Mouse (Mus musculus) bone marrow macrophage, adult 2 months (primary cell): Measurements from ENCODE around the gene Krtap5-5. TPM values are rescaled to one million over a fixed set of nuclear protein-coding genes. Genes with fewer than 3 reads are reported as not detected.
"Not testable (repeated sequence)": the region's sequence is repeated elsewhere in the genome, so short reads cannot be mapped to it uniquely, and the experiment has no call there.

Experiments used
- H3K27ac ChIP-seq: 2 replicates; pipeline ENCODE4 v1.5.1; 2012; ENCODE audit warnings: low read depth, low read length; ENCODE audit not compliant: insufficient read depth
- H3K4me1 ChIP-seq: 2 replicates; pipeline ENCODE4 v1.6.1; 2012; ENCODE audit warnings: low read length; ENCODE audit not compliant: control insufficient read depth, insufficient read depth
- H3K4me3 ChIP-seq: 2 replicates; pipeline ENCODE4 v1.5.1; 2012; ENCODE audit warnings: mild to moderate bottlenecking, low read length, moderate library complexity; ENCODE audit not compliant: insufficient read depth
- CTCF ChIP-seq: IDR thresholded peaks from 2 replicates; pipeline ENCODE4 v1.5.1; 2012; ENCODE audit warnings: low read depth, mild to moderate bottlenecking, low read length, moderate library complexity
- POLR2A ChIP-seq: IDR thresholded peaks from 2 replicates; pipeline ENCODE4 v1.6.1; 2012; ENCODE audit warnings: mild to moderate bottlenecking, low read depth, low read length, borderline replicate concordance
- polyA plus RNA-seq: library from polyadenylated mRNA; stranded (reverse); fragments of >200 nt; gene quantifications from 2 replicates; pipeline ENCODE4 v1.2.4, GENCODE M21; 2012; ENCODE audit not compliant: missing spikeins, insufficient read depth, insufficient read length

Krtap5-5 gene
- polyA plus RNA-seq, 1 experiment = not detected

- no peak for TF ChIP-seq POLR2A
- no peak for TF ChIP-seq CTCF
- no peak within 1 kb of the TSS for H3K27ac ChIP-seq
- no peaks in the 10 kb centered on the region for H3K4me1 ChIP-seq
- no peak within 1 kb of the TSS for H3K4me3 ChIP-seq
Measured at GRCm38 (mm10) chr7:142211559-142211958, 18.2 kb downstream of the Krtap5-5 start, which contains the start of gene Gm7579. TSS of gene Gm7579 (plus strand) at chr7:142211859.

DNA sequence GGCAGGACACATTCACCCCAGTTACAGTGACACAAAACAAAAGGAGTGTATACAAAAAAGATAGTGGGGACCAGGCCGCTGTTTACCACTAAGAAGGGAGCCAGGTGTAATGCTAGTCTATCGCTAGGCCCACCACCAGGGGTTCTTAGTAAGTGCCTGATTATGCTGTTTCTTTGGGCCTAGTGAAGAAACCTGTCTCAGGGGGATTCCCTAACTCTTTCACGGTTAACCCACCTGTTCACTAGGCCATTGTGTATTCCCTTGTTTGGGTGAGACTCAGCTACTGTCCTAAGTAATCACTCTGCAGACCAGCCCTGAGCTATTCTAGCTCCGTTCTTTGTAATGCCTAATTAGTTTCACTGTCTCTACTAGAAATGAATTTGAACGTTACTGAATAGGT is 22.9 kb downstream of the Krtap5-5 start:
- not testable (repeated sequence) for H3K27ac ChIP-seq, H3K4me1 ChIP-seq, H3K4me3 ChIP-seq

DNA sequence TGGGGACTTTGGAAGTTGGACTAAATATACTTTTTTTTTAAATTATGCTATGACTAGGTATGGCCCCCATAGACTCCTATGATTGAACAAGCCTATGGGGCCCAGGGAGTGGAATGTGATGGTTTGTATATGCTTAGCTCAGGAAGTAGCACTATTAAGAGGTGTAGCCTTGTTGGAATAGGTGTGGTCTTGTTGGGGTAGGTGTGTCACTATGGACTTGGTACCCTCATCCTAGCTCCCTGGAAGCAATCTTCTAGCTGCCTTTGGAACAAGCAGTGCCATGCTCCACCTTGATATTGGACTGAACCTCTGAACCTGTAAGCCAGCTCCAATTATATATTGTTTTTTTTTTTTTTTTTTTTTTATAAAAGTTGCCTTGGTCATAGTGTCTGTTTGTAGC is 24.3 kb downstream of the Krtap5-5 start:
- Histone ChIP-seq H3K27ac (no peak overlapping the region), H3K4me3 (no peak overlapping the region), H3K4me1 (no peaks in the 10 kb centered on the region)
- no peak for TF ChIP-seq CTCF
- no peak for TF ChIP-seq POLR2A

DNA sequence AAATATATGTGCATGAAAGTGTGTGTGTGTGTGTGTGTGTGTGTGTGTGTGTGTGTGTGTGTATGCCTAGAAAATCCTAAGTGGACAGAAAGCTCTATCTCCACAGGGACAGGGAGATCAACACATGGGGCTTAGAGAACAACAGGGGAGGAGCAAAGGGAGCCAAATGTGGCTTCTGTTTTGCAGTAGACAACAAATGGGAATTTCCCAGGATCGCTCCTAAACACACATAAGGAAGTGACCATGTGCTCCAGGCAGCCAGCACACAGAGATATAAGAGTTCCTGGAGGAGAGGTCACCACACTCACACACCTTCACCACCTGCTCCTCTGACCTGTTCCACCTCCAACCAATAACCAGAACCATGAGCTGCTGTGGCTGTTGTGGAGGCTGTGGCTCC is 28.7 kb downstream of the Krtap5-5 start, which contains the start of gene Krtap5-3:
Gene Krtap5-3 (plus strand): TSS at position 301 of the 400 bp plus-strand sequence.
- Histone ChIP-seq H3K4me3 (no peak within 1 kb of the TSS), H3K4me1 (0 out of 2 replicates have a peak, but pooled peaks cover 2% of the 10 kb centered on the region), H3K27ac (no peak within 1 kb of the TSS)
- TF ChIP-seq CTCF (no peak), POLR2A (no peak)

DNA sequence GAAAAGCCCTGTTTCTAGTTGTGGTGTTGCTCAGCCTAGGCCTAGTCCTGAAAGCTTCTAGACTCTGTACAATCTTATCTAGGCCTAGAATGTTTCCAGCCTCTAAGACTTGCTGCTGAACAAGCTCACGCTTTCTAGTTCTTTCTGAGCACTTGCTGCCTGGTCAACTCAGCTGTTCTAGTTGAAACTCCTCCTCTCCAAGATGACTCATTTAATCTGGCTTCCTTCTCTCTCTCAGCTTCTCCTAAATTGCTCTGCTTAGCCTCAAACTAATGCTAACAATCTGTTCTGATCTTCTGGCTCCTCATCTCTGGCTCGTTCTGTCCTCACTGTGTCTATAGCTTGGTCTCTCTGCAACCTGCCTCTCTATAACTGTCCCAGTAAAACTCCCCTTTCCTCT is 31.0 kb downstream of the Krtap5-5 start:
- Histone ChIP-seq H3K4me3 (no peak overlapping the region), H3K27ac (no peak overlapping the region), H3K4me1 (0 out of 2 replicates have a peak, but pooled peaks cover 2% of the 10 kb centered on the region)
- no peak for TF ChIP-seq POLR2A
- no peak for TF ChIP-seq CTCF

DNA sequence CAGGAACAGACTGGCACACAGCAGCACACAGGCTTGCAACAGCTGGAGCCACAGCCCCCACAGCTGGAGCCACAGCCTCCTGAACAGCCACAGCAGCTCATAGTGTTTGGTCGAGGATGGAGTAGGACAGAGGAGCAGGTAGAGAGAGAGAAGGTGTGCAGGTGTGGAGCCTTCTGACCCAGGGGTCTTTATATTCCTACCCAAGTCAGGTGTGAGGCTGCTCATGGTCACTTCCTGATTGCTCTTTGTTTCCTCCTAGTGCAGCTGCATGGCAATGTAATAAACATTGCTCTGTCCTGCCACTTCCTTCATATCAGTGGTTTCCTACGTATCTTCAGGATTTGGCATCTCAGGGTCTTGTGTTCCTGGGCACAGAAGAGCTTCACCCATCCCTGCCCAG is 39.5 kb downstream of the Krtap5-5 start, which contains the start of gene Gm10153:
Gene Gm10153 (minus strand): TSS at position 101 of the 400 bp plus-strand sequence.
- H3K4me1 ChIP-seq = no peaks in the 10 kb centered on the region
- TF ChIP-seq POLR2A = no peak
- no peak for TF ChIP-seq CTCF
- no peak within 1 kb of the TSS for H3K4me3 ChIP-seq
- H3K27ac ChIP-seq = no peak within 1 kb of the TSS

- no peak overlapping the region for H3K4me3 ChIP-seq
- no peaks in the 10 kb centered on the region for H3K4me1 ChIP-seq
- TF ChIP-seq POLR2A (no peak), CTCF (no peak)
- no peak overlapping the region for H3K27ac ChIP-seq
Measured at GRCm38 (mm10) chr7:142188156-142188555, 41.6 kb downstream of the Krtap5-5 start.

DNA sequence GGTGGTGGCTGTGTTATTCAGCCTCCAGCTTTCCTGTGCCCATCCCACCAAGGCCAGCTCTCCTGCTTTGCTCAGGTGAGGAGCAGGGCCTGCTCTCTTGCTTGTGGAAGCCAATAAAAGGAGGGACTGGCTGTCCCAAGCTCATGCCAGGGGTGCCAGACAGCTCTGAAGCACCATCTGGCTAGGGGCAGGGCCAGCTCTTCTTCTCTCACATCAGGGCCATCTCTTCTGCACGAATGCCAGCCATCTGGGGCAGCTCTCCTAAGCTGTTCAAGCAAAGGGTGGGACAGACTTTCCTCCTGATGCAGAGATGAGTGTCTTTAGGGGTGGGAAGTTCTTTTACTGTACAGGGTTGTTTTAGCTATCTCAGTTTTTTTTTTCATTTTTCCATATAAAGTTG is 48.8 kb downstream of the Krtap5-5 start:
- no peaks in the 10 kb centered on the region for H3K4me1 ChIP-seq

More for the DNA sequence above, 48.8 kb downstream of the Krtap5-5 start:
- no peak overlapping the region for H3K4me3 ChIP-seq
- no peak for TF ChIP-seq CTCF
- TF ChIP-seq POLR2A = no peak
- no peak overlapping the region for H3K27ac ChIP-seq

Other genes with a start within 250 kb of the Krtap5-5 start
- 29.5 and 37.0 TPM in 2 replicates for gene Mob2, start 168.9 kb downstream of the Krtap5-5 start, polyA plus RNA-seq
- 0.27 and 0.46 TPM in 2 replicates for gene Dusp8, start 134.1 kb downstream of the Krtap5-5 start, polyA plus RNA-seq
- not detected in 2 replicates for gene Gm45618, start 109.2 kb downstream of the Krtap5-5 start, polyA plus RNA-seq
- gene Gm39115, start 93.9 kb downstream of the Krtap5-5 start, polyA plus RNA-seq = not detected in 2 replicates
- gene Gm45337, start 85.4 kb downstream of the Krtap5-5 start, polyA plus RNA-seq = not detected in 2 replicates
- not detected in 2 replicates for gene Gm29735, start 72.9 kb downstream of the Krtap5-5 start, polyA plus RNA-seq
- not detected in 2 replicates for gene Gm4553, start 64.2 kb downstream of the Krtap5-5 start, polyA plus RNA-seq
- not detected in 2 replicates for gene Krtap5-2, start 54.0 kb downstream of the Krtap5-5 start, polyA plus RNA-seq
- gene Gm10153, start 39.6 kb downstream of the Krtap5-5 start, polyA plus RNA-seq = not detected in 2 replicates
- gene Krtap5-3, start 28.6 kb downstream of the Krtap5-5 start, polyA plus RNA-seq = not detected in 2 replicates
- gene Gm7579, start 18.1 kb downstream of the Krtap5-5 start, polyA plus RNA-seq = not detected in 2 replicates
- not detected in 2 replicates for gene Gm40460, start 11.1 kb upstream of the Krtap5-5 start, polyA plus RNA-seq
- gene Gm2431, start 28.4 kb upstream of the Krtap5-5 start, polyA plus RNA-seq = not detected in 2 replicates
- gene Gm4559, start 44.4 kb upstream of the Krtap5-5 start, polyA plus RNA-seq = not detected in 2 replicates
- not detected in 2 replicates for gene Krtap5-1, start 67.1 kb upstream of the Krtap5-5 start, polyA plus RNA-seq
- not detected in 2 replicates for gene Krtap5-4, start 73.6 kb upstream of the Krtap5-5 start, polyA plus RNA-seq
- gene Ifitm10, start 143.8 kb upstream of the Krtap5-5 start, polyA plus RNA-seq = 0.59 TPM in 1 of 2 replicates, not detected in the other
- 1.1 TPM in 1 of 2 replicates, not detected in the other for gene Gm49369, start 152.7 kb upstream of the Krtap5-5 start, polyA plus RNA-seq
- 2,800 and 3,060 TPM in 2 replicates for gene Ctsd, start 158.1 kb upstream of the Krtap5-5 start, polyA plus RNA-seq
- 5.6 TPM in 2 replicates for gene Syt8, start 204.9 kb upstream of the Krtap5-5 start, polyA plus RNA-seq
- 10.2 and 13.8 TPM in 2 replicates for gene Tnni2, start 211.8 kb upstream of the Krtap5-5 start, polyA plus RNA-seq
- gene Lsp1, start 230.8 kb upstream of the Krtap5-5 start, polyA plus RNA-seq = 320 and 327 TPM in 2 replicates